ENCODE assay signal across 11 mouse cellular contexts in genomic region chr14:57529086-57529785, GRCm38 (mm10). TPM values are rescaled to one million over a fixed set of nuclear protein-coding genes. Genes with fewer than 3 reads are reported as not detected.
DNase-seq lines count a peak whose midpoint lies in the region; ATAC-seq and TF ChIP-seq lines count a peak whose summit lies in the region.
"Had no signal": no experiment of that assay in that cellular context is flagged by ENCODE, and none has a peak within 500 bp of the region (broad histone marks: within the 10 kb centered on the region; RNA-seq: fewer than 3 reads in every experiment).

No protein-coding gene starts in this region.

- 0 out of 2 replicates have a peak, but pooled peaks have one; percentile 18 for TF ChIP-seq POLR2A in cortical plate, adult 2 months (IDR thresholded peaks at IDR 0.05; ENCODE audit: extremely low read depth, insufficient read depth, low read length)

- H3K9ac ChIP-seq in kidney, embryonic 16.5 days (replicated peaks; ENCODE audit: low read length) = no peak overlapping the region
- H3K9ac ChIP-seq: embryonic facial prominence, embryonic 13.5 days had no signal

- no peaks in the 10 kb centered on the region for H3K9me3 ChIP-seq in kidney, embryonic 16.5 days (ENCODE audit: low read length)
- H3K9me3 ChIP-seq: embryonic facial prominence, embryonic 13.5 days had no signal

- peaks cover 7% of the 10 kb centered on the region; the same call in 1 of the 2 replicates for H3K27me3 ChIP-seq in kidney, embryonic 16.5 days (ENCODE audit: insufficient read depth, low read length)

- peaks cover 13% of the 10 kb centered on the region; the same call in 1 of the 2 replicates for H3K4me1 ChIP-seq in kidney, embryonic 16.5 days (ENCODE audit: insufficient read depth, low read length)
- peaks cover 9% of the 10 kb centered on the region; the same call in 1 of the 2 replicates for H3K4me1 ChIP-seq in cortical plate, adult 2 months (ENCODE audit: control insufficient read depth, insufficient read depth, low read length)

- no peak for ATAC-seq in kidney, embryonic 16.5 days (ENCODE audit: low FRiP score, low TSS enrichment)
- ATAC-seq: hindbrain, embryonic 16.5 days had no signal

- H3K27ac ChIP-seq in kidney, embryonic 16.5 days (ENCODE audit: low read length) = no peak overlapping the region
- peak overlapping the region; percentile 69 for H3K27ac ChIP-seq in cortical plate, adult 2 months (ENCODE audit: insufficient read depth, low read length)
- H3K27ac ChIP-seq: embryonic facial prominence, embryonic 13.5 days had no signal

- no peak overlapping the region for H3K4me2 ChIP-seq in kidney, embryonic 16.5 days (replicated peaks; ENCODE audit: low read depth, low read length)
- H3K4me2 ChIP-seq: embryonic facial prominence, embryonic 13.5 days had no signal

- no peak overlapping the region for H3K4me3 ChIP-seq in kidney, embryonic 16.5 days (ENCODE audit: low read length)
- no peak overlapping the region for H3K4me3 ChIP-seq in cortical plate, adult 2 months (ENCODE audit: insufficient read depth, low read length)
- H3K4me3 ChIP-seq: embryonic facial prominence, embryonic 13.5 days had no signal

- TF ChIP-seq CTCF in cortical plate, adult 2 months (IDR thresholded peaks at IDR 0.05; ENCODE audit: extremely low read depth, insufficient read depth, low read length) = no peak

- 45% methylated on average over 10 of the region's 10 CpGs for WGBS in kidney, embryonic 16.5 days

- peak; percentile 22 for DNase-seq in kidney, adult 9 months
- DNase-seq in ES-CJ7 (ENCODE audit: low read depth, low spot score) = peak; percentile 85
- peak; percentile 64 to 82 for DNase-seq in left cerebral cortex, adult 9 months (ENCODE audit: low spot score in 2 of 2)
- no peak for DNase-seq in cerebellum, postnatal 25 days
- no peak for DNase-seq in spleen, adult 18-20 months
- DNase-seq in thymus, postnatal 25 days = no peak
- DNase-seq: lung, adult 18-20 months had no signal

- no peaks in the 10 kb centered on the region for H3K36me3 ChIP-seq in kidney, embryonic 16.5 days (ENCODE audit: insufficient read depth, low read length)
- H3K36me3 ChIP-seq: embryonic facial prominence, embryonic 13.5 days had no signal

RNA-seq across cellular contexts. Expression of gene Il17d, which starts 4.7 kb away (rescaled TPM):
- polyA plus RNA-seq in kidney, embryonic 16.5 days (2015; fragmentation: Nextera tagmentation; extraction: Ambion mirVana) = 1.0 and 2.1 TPM in 2 replicates
- polyA plus RNA-seq in cortical plate, adult 2 months (2012; rRNA removed) = 23.9 and 24.8 TPM in 2 replicates

RNA-seq across cellular contexts. Expression of gene Eef1akmt1, which starts 42.2 kb away (rescaled TPM):
- polyA plus RNA-seq in kidney, embryonic 16.5 days (2015; fragmentation: Nextera tagmentation; extraction: Ambion mirVana) = 81.1 and 88.1 TPM in 2 replicates
- polyA plus RNA-seq in cortical plate, adult 2 months (2012; rRNA removed) = 49.3 and 53.2 TPM in 2 replicates

Comparison
In these comparisons a context has a peak if more than half of its experiments do, and no peak if none do; other contexts are left out.
1. DNase-seq: peak in kidney, adult 9 months (single experiment), ES-CJ7 (single experiment) and left cerebral cortex, adult 9 months (2 of 2); none in cerebellum, postnatal 25 days (0 of 2), spleen, adult 18-20 months (0 of 2) and thymus, postnatal 25 days (single experiment).